Mouse (Mus musculus) adrenal gland, adult 2 months (tissue): ENCODE measurements around the gene Trim72. TPM values are rescaled to one million over a fixed set of nuclear protein-coding genes. Genes with fewer than 3 reads are reported as not detected.
"Not testable (repeated sequence)": the region's sequence is repeated elsewhere in the genome, so short reads cannot be mapped to it uniquely, and the experiment has no call there.

ENCODE experiments used
- DNase-seq: peaks from one replicate; pipeline ENCODE4 v3.0.0; 2021
- polyA plus RNA-seq: library from polyadenylated mRNA; depleted of rRNA; stranded (reverse); fragments of >200 nt; gene quantifications from 2 replicates; pipeline ENCODE4 v1.2.3, GENCODE M21; 2012
- total RNA-seq, 2 experiments: library from RNA; stranded (reverse); gene quantifications; 2 replicates each; pipeline ENCODE4 v1.2.3; 2021

The Trim72 gene
- total and polyA plus RNA-seq, 3 experiments: 0.16 to 0.17 TPM; not detected in 1

DNA sequence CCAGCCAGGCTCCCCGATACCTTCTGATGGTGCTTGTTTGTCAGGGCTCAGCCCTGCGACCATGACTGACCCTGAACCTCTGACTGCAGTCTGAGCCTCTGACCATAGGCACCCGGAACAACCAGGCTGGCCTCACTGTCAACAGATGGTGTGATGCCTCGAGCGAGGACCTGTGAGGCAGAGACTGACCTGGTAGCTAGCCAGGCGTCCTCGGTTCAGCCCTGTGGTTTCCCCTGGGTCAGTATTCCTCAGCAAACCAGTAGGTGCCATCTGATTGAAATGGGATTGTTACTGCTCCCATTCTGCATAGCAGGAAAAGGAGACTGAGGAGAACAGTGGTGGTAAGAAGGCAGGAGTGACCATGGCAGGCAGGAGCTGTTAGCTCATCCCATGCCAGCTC is 2.4 kb downstream of the Trim72 start:
- no peak for DNase-seq

DNA sequence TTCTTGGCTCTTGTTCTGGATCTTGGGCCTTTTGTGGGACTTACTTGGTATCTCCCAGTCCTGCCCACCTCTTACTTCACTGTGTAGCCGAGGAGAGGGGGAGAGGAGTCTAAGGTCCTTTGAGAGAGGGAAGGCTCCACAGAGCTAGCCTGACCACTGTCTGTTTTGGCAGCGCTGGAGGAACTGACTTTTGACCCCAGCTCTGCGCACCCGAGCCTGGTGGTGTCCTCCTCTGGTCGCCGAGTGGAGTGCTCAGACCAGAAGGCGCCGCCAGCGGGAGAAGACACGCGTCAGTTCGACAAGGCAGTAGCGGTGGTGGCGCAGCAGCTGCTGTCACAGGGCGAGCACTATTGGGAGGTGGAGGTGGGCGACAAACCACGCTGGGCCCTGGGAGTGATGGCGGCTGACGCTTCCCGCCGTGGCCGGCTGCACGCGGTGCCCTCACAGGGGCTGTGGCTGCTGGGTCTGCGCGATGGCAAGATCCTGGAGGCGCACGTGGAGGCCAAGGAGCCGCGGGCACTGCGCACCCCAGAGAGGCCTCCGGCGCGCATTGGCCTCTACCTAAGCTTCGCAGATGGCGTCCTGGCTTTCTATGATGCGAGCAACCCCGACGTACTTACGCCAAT is 6.1 kb downstream of the Trim72 start:
- DNase-seq: no peak

DNA sequence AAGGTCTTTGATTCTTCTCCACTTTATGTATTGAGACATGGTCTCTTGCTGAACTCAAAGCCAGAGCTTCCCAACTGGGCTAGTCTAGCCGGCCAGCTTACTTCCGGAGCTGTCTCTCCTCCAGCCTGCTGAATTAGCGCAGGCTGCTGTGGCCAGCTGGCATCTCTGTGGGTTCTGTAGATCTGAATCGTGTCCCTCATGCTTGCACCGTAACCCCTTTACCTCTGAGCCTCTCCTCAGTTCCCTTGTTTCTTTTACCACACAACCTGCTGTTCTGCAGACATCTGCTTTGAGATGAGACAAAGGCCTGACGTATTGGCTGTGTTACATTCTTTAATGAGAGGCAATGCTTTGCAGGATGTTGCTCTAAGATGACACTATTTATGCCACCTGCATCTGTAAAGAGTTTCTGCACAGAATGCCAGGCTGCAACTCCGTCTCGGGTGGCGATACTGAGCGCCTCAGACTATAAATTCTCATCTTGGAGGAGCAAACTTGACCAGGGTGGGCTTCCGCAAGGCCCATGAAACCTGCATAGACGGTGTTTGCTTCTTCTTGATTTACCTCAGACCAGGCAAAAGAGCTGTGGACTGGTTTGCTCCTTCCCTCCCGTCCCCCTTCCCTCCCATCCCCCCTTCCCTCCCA is 8.5 kb downstream of the Trim72 start:
- DNase-seq: no peak

DNA sequence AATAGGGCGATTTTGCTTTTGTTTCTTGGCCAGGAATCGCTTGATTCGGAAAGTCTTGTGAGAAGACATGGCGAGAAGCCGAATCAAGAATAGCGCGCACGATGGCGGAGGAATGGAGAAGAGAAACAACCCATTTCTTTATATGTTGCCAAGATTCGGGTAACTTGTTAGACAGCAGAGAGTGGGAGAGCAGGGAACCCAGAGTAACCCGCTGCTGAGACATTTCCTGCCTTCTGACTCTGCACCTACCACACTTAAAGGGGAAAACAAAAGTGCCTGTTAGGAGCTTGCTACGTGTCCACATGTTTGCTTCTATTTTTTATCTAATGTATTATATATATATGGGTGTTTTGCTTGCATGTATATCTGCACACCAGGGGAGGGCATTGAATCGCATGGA is 9.4 kb downstream of the Trim72 start:
- no peak for DNase-seq

DNA sequence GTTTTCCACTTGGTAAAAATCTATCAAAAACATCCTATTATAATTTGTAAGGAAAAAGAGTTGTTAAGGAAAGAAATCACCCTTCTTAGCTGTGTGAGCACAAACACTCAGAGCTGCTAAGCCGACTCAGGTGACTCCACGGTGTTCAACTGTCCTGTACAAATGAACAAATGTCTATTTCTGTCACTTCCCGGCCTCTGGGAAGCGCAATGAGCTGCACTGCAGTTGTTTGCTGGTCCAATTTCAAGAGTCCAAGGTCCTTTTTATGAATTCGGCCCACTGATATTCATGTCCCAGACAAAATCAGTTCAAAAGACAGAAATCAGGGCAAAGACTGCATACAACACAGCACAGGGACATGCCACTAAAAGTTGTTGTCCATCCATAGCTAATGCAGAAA is 12.4 kb downstream of the Trim72 start:
- not testable (repeated sequence) for DNase-seq

DNA sequence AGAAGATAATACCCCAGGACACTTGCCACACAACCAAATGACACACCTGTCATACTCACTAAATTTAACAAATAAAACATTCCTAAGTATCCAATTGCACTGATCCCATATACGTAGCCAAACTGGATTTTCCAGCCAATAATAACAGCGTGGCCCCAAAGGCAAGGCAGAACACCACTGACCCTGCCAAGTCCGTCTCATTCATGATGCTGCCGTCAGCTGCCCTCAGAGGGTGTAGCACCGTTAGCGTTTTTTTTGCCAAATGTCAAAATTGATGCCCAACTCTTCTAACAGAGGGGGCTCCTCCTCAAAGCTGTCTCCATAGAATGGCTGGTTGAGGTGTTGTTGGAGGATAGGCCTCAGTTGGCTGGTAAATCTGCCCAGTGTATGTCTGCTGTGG is 12.9 kb downstream of the Trim72 start:
- no peak for DNase-seq

DNA sequence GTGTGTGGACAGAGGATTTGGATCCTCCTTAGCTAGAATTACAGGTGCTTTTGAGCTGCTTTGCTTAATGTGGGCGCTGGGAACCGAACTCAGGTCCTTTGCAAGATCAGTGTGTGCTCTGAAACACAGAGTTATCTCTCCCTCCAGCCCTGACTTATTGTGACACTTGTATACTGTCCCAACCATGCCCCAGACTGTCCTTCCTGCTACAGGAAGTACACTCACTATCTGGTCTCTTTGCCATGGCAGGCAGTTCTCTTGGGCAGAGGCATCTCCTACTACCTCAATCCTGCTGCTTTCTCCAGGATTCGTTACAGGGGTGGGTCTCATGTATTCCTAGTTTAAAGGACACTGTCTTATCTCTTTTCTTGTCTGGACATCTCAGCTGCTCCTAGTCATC is 14.5 kb downstream of the Trim72 start:
- no peak for DNase-seq

DNA sequence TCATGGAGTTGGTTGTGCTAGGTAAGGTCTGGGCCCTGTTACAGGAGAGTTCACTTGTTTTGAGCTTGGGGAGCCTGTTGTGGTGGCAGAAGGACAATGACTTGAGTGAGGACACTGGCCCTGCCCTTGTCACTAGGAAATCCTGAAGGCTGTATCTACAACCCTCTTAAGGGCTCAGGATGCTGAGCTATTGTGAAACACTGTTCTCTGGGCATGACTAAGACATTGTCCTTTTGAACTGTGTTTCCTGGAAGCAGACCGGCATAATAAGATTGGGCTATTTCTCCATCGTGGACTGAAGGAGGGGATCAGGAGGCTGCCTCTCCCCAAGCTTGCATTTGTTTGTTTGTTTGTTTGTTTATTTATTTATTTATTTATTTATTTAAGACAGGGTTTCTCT is 15.4 kb downstream of the Trim72 start:
- no peak for DNase-seq

DNA sequence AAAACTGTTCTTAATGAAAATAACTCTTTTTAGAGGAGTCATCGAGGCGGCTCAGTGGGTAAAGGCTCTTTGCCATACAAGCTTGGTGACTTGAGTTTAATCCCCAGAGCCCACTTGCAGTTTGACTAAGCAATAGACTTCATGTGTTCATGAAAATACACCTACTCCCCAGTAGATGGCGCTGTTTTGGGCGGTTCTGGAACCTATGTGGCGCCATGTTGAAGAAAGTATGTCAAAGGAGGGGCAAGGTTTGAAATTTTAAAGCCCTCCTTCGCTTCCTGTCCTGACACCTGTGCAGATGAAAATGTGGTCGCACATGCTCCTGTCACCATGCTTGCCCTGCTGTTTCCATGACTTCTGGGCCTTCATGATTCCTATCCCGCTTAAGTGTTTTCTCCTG is 19.2 kb downstream of the Trim72 start:
- no peak for DNase-seq

DNA sequence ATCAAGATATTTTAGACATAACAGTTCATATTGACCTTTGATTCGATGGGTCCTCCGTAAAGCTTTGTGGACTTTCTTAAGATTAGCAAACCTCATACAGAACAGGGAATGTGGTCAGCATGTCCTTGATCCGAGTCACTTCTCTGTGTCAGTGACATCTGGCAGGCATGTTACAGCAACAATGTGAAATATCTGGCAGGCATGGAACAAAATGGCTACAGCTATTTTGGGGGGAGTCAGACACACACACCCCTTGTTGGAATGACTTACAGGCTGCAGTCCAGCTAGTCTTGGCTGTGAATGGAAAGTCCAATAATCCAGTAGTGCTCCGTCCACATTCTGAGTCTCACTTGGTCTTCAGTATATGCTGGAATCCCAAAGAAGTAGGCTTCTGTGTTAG is 19.8 kb downstream of the Trim72 start:
- DNase-seq: no peak

DNA sequence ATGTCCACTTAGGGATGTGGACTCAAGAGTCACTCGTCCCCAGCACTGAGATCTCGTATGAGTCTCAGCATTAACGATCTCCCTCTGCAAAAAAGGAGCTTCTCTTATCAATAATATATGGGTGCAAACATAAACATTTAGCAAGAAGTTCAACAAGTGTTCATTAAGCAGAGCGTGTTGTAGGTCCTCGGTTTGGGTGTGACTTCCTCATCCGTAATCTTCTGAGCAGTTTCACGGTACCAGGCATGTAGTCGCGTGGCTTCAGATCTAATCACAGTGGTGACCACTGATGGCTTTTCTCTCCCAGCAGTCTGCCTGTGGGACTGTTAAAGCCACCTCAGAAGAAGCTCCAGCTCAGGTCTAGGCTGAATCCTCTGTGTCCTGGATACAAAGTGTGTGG is 20.6 kb downstream of the Trim72 start:
- DNase-seq: no peak

DNA sequence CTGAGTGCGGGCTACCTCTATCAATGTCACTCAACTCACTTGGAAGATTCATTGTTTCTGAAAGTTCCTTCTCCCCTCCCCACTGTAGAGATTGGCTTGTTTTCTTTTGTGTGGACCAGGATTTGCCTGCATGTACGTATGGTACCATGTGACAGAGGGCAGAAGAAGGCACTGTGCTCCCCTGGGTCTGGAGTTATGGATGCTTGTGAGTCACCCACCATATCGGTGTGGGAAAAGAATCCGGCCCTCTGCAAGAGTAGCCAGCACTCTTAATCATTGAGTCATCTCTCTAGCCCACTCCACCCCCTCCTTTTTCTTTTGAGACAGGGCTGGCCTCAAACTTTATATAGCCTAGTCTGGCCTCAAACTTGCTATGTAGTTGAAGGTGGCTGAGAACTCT is 21.2 kb downstream of the Trim72 start:
- peak; percentile 25 for DNase-seq

DNA sequence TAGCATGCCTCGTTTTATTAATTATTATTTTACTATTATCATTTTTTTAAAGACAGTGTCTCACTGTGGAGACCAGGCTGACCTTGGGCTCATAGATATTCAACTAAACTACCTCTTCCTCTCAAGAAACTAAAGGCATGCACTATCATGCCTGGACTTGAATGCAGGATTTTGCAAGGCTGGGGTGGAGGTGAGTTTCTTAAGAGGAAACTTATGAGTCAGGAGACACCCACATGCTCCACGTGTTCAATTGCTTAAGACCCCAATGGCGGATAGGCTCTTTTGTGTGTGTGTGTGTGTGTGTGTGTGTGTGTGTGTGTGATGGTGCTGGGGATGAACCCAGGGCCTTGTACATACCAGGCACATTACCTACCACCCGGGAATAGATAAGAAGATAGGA is 21.6 kb downstream of the Trim72 start:
- DNase-seq: no peak

DNA sequence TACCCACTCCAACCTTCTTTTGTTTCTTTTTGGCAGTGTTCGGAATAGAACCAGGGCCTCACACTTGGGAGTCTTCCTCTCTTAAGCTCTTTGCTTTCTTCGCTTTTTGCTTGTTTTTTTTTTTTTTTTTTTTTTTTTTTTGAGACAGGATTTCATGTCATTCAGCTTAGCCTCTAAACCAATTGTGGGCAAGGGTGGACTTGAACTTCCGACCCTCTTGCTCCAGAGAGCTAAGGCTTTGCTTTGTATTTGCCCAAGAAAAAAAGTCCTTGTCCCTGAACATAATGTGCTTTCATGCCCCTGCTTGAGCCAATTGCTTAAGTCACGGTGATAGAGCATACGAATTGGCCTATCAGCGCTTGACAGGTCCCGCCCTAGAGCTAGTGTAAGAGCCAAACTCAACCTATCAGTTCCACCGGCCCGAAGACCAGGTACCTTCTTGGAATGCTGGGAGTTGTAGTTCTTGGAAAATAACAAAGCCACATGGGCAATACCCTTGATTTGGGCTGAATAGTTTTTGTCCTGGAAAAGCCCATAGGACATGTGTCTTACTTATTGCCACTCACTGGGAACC is 27.7 kb downstream of the Trim72 start:
- DNase-seq: no peak

DNA sequence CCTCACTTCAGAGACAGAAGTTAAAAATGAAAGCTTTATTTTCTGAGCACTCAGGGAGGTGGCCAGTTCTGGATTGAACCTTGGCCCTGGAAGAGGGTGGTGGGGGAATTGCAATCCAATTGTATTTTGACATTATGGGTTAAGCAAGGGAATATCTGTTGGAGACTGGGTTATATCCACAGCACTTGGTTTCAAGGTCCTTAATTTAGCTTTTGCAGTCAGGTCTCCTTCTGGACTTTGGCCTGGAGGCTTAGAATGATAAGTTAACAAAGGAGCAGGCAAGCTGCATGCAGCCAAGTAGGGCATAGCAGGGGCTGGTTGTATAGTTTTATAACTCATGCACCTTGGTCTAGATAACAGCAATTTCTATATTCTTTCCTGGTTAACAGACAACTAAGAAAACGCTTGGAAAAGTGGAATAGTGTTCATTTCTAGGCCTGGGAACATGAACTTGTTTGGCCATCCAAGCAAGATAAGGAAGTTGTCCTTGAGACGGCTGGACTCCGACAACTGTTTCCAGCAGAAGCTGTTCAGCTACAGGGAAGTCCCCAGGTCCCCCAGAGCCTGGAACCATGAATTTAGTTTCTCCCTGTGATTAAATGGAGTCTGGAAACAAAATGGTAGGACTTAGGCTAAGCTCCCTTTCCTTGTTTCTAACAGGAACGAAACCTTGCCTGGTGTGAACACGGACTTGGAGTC is 28.7 kb downstream of the Trim72 start:
- DNase-seq: peak; percentile 5

DNA sequence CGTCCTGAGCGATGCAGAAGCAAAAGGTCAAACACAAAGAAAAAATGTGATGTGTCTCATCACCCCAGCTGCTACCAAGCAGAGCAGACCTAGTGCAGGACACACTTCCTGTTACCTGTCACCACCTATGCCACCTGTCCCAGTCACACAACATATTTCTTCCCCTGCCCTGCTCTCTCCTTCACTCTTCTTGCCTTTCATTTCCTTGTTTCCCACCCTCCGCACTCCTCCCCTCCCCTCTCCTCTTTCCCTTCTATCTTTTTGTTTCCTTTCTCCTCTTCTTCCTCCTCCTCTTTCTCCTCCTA is 29.2 kb downstream of the Trim72 start:
- no peak for DNase-seq

DNA sequence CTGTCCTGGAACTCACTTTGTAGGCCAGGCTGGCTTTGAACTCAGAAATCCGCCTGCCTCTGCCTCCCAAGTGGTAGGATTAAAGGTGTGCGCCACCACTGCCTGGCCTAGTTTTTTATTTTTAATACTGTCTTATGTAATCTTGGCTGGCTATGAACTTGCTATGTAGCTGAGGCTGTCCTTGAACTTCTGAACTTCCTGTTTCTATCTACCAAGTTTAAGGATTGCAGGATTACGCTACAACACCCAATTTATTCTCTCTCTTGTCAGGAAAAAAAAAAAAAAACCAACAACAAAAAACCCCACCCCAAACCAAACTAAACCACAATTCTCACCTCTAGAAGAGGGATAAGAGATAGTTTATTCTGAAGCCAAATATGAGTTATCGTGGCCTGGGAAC is 29.9 kb downstream of the Trim72 start:
- DNase-seq: no peak

DNA sequence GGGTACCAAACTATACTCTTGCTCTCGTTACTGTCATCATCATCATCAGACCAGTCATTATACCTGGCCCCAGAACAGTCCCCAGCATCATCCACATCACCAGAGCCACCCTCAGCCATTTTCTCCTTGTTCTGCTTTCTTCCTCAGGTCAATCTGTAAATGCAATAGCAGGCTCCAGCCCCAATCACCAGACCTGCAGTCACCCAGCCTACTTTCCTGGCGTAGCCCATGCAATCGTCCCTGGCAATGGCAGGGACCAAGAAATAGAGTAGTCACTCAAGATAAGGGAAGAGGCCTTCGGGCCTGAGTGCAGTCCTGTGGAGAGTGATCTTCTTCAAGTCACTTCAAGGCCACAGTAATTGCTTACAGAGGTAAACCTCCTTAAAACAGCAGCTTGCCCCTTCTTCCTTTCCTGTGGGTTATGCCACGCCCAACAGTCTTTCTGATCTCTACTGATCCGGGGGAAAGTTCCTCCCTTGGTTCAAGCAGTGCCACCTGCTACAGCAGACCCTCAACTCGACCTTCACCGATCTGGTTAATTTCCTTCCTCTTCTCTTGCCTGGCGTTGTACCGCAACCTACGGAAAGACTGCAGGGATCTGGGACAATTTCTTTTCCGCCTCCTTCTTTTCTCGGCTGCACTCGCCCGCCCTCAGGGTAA is 38.5 kb downstream of the Trim72 start:
- DNase-seq: not testable (repeated sequence)

DNA sequence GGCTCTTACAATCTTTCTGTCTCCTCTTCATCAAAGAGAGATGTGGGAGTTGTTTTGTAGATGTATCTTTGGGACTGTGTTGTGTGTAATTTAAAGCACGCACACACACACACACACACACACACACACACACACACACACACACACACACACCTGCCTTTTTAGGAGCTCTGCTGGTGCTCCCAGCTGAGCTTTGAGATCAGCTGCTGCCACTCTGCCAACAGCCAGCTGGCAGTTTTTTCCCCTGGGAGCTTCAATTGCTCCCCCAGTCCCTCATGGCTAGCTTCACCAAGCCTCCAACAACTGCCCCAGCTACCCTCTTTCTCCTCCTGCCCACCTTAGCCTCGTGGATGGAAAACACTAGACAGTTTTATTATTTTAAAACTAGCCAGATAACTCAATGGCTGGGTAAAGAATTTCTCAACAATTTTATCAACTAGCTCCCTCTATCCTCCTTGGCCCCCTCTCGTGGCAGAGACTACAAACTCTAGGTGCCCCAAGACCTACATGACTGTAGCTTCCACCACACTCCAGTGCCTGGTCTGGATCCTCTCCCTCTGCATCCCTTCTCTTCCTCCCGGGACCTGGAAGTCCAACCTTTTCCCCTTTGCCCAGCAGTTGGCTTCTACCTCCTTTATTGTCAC is 40.5 kb downstream of the Trim72 start:
- DNase-seq: no peak

DNA sequence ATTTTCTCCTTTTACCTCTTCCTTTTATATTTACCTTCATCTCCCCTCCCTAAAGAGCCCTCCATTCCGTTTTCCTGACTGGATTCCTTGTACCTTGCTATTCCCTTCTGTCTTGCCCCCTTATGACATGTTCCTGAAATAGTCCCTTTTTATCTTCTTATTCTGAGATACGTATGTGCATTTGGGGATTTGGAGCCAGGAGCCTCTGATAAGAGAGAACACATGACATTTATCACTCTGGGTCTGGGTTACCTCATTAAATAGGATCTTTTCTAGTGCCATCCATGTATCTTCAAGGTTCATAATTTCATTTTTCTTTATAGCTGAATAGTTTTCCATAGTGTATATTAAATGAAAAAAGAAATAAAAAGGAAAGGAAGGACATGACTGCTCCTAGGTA is 41.9 kb downstream of the Trim72 start:
- DNase-seq: no peak

DNA sequence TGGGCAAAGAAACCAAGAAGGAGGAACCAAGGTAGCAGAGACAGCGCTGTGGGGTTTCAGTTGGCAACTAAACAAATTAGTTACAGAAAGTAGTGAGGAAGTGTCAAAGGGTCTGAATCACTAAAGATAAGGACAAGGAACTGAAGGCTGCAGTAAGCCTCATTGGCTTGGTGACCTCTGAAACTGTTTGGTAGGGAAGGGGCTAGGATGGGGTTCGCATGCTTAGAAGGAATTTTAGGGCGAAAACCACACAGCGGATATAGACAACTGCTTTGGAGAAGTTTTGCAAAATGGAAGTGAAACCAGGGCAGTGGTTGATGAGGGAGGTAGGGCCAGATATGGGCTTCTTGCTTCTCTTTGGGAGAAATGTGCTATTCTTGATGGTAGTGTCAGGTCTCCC is 45.1 kb downstream of the Trim72 start:
- no peak for DNase-seq

DNA sequence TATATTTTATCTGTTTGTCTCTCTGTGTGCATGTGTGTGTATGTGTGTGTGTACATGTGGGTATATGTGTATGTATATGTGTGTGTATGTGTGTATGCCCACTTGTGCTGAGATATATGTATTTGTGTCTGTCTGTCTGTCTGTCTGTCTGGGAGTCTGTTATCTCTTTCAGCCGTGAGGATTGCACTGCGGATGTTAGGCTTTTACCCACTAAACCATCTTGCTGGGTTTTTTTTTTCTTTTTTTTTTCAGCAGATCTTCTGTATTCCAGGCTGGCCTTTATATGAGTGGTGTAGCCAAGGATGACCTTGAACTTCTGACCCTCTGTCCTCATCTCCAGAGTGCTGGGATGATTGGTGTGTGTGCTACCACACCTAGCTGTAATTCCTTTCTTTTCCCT is 45.5 kb downstream of the Trim72 start:
- no peak for DNase-seq

DNA sequence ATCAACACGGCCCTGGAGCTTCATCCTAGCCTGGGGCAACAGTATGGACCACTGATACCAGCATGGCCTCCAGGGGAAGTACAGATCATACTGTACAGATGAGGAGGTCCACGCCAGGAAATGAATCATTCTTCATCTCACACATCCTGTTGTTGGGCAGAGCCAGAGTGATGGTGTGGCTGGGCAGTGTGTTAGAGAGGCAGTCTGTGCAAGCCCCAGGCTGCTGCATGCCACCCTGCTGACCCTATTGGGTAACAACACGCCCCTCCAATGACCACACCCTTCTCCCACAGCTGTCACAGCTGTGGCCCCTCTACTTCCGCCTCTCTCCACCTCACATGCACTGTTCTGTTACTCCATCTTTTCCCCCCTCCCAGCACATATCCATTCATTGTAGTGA is 47.0 kb downstream of the Trim72 start:
- no peak for DNase-seq
